Mouse (Mus musculus): Measurements from ENCODE around the gene Zfp385b. TPM values are rescaled to one million over a fixed set of nuclear protein-coding genes. Genes with fewer than 3 reads are reported as not detected.

Zfp385b gene
- total and polyA plus RNA-seq, 3 experiments: 7.3 to 8.2 (median 7.9) TPM

DNA sequence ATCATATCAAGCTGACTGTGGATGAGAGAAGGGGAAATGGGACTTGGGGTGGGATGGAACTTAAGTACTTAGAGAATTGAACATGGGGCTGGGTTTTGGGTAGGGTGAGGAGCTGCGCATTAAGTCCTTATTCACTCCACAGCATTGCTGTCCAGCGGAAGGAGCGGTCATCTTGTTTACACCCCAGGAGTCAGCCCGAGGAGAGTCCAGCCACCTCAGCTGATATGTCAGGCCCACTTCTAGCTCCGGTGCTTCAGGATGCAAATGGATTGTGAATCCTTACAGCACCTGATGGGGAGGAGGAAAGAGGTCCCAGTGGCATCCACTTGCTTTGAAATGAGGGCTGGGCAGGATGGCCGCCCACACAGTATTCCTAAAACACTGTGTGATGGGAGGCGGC is 425.6 kb downstream of the Zfp385b start:
- no peak overlapping the region for H3K9ac ChIP-seq (ENCODE audit: low read depth, low read length)
- H3K79me2 ChIP-seq (replicated peaks; ENCODE audit: control insufficient read depth, insufficient read depth, low read length): no peaks in the 10 kb centered on the region
- no peaks in the 10 kb centered on the region for H3K27me3 ChIP-seq (ENCODE audit: control insufficient read depth, insufficient read depth, low read length)
- intact Hi-C loops (cut with DNase I): no loop called here
- WGBS: 87% methylated on average over 7 of the region's 7 CpGs
- DNase-seq: no peak
- H3K4me3 ChIP-seq: no peak overlapping the region
- TF ChIP-seq EP300 (IDR thresholded peaks at IDR 0.05; ENCODE audit: insufficient read depth, low read depth, low read length) (no peak), CTCF (IDR thresholded peaks at IDR 0.05) (no peak), POLR2A (IDR thresholded peaks at IDR 0.05; ENCODE audit: insufficient read depth, low read depth, low read length) (no peak)
- no peak overlapping the region for H3K27ac ChIP-seq
- peaks cover 1% of the 10 kb centered on the region; the same call in 1 of the 2 replicates for H3K4me1 ChIP-seq (ENCODE audit: control insufficient read depth, insufficient read depth, low read length)
- no peaks in the 10 kb centered on the region for H3K36me3 ChIP-seq (ENCODE audit: control insufficient read depth, insufficient read depth, low read length)

DNA sequence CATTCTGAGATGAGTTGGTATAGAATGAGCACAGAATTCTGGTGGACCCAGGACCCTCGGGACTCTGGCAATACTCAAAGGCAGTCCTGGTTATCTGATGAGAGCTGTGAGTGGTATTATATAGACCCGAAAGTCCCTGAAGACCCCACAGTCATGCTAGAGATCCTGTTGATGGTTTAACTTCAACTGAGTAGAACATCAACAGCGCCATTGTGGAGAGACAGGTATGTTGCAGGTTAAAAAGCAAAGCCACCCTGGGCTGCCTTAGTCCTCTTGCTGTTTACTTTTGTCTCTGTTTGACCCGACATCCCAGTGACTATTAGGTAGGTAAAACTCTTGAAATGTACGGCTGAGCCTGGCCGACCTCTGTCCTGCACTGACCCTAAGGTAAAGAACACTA is 431.3 kb downstream of the Zfp385b start:
- no peak for TF ChIP-seq EP300 (IDR thresholded peaks at IDR 0.05; ENCODE audit: insufficient read depth, low read depth, low read length)
- TF ChIP-seq CTCF (IDR thresholded peaks at IDR 0.05): no peak
- TF ChIP-seq POLR2A (IDR thresholded peaks at IDR 0.05; ENCODE audit: insufficient read depth, low read depth, low read length): no peak
- no peak overlapping the region for H3K4me3 ChIP-seq
- no peak for DNase-seq
- intact Hi-C loops (cut with DNase I): no loop called here
- H3K27ac ChIP-seq: no peak overlapping the region
- H3K79me2 ChIP-seq (replicated peaks; ENCODE audit: control insufficient read depth, insufficient read depth, low read length): no peaks in the 10 kb centered on the region
- WGBS: 83% methylated on average over 6 of the region's 6 CpGs
- no peaks in the 10 kb centered on the region for H3K27me3 ChIP-seq (ENCODE audit: control insufficient read depth, insufficient read depth, low read length)
- no peaks in the 10 kb centered on the region for H3K36me3 ChIP-seq (ENCODE audit: control insufficient read depth, insufficient read depth, low read length)
- no peaks in the 10 kb centered on the region; the same call in 1 of the 2 replicates for H3K4me1 ChIP-seq (ENCODE audit: control insufficient read depth, insufficient read depth, low read length)
- H3K9ac ChIP-seq (ENCODE audit: low read depth, low read length): no peak overlapping the region

DNA sequence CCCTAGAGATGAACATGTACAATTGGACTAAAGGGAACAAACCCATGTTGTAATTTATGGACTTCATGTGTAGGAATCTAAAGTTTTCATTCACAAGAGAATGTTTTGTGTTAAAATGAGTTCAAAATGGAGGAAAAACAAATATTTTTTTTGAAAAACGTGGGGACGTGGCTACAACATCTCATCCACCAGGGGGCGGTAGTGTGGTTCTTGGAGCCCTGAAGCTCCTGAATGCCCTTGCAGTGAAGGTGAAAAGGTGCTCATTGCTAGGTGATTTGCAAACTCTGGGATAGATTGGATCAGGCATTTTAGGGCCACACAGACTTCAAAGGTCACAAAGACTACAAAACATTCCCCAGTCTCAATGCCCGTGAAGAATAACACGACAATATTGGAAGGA is 432.9 kb downstream of the Zfp385b start:
- intact Hi-C loops (cut with DNase I): loop anchor here (2.0 kb wide), 1 partner anchor 322 kb away; no protein-coding TSS in a partner anchor
- peak in 1 of 2 experiments; percentile 33 for DNase-seq
- Histone ChIP-seq H3K9ac (ENCODE audit: low read depth, low read length) (no peak overlapping the region), H3K36me3 (ENCODE audit: control insufficient read depth, insufficient read depth, low read length) (no peaks in the 10 kb centered on the region), H3K4me3 (no peak overlapping the region), H3K4me1 (ENCODE audit: control insufficient read depth, insufficient read depth, low read length) (no peaks in the 10 kb centered on the region; the same call in 1 of the 2 replicates), H3K27me3 (ENCODE audit: control insufficient read depth, insufficient read depth, low read length) (no peaks in the 10 kb centered on the region), H3K27ac (no peak overlapping the region), H3K79me2 (replicated peaks; ENCODE audit: control insufficient read depth, insufficient read depth, low read length) (no peaks in the 10 kb centered on the region)
- WGBS: 31% methylated on average over 5 of the region's 5 CpGs
- TF ChIP-seq EP300 (IDR thresholded peaks at IDR 0.05; ENCODE audit: insufficient read depth, low read depth, low read length): no peak
- no peak for TF ChIP-seq POLR2A (IDR thresholded peaks at IDR 0.05; ENCODE audit: insufficient read depth, low read depth, low read length)
- peak; percentile 76 for TF ChIP-seq CTCF (IDR thresholded peaks at IDR 0.05)

DNA sequence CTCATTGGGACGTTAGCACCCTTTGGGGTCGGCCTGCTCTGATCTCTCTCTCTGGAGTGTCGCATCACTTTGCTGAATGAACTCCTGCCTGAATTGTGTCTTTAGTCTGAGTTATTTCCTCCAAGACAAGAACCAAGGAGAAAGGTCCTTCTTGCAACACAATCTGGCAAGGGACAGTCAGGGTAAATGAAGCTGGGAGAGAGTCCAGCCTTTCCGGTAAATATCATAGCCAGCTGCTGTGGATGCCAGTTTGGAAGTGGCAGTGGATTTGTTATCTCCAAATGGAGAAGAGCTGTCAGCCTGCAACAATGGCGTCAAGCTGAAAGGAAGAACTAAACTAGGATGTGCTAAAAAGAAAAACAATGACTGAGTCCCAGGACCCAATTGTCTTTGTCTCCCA is 436.7 kb downstream of the Zfp385b start:
- peak in 1 of 2 experiments; percentile 32 for DNase-seq
- intact Hi-C loops (cut with DNase I): no loop called here
- TF ChIP-seq EP300 (IDR thresholded peaks at IDR 0.05; ENCODE audit: insufficient read depth, low read depth, low read length) (no peak), CTCF (IDR thresholded peaks at IDR 0.05) (no peak), POLR2A (IDR thresholded peaks at IDR 0.05; ENCODE audit: insufficient read depth, low read depth, low read length) (no peak)
- Histone ChIP-seq H3K4me3 (no peak overlapping the region), H3K36me3 (ENCODE audit: control insufficient read depth, insufficient read depth, low read length) (no peaks in the 10 kb centered on the region), H3K9ac (ENCODE audit: low read depth, low read length) (no peak overlapping the region), H3K27ac (no peak overlapping the region), H3K79me2 (replicated peaks; ENCODE audit: control insufficient read depth, insufficient read depth, low read length) (no peaks in the 10 kb centered on the region), H3K27me3 (ENCODE audit: control insufficient read depth, insufficient read depth, low read length) (no peaks in the 10 kb centered on the region), H3K4me1 (ENCODE audit: control insufficient read depth, insufficient read depth, low read length) (no peaks in the 10 kb centered on the region; the same call in 1 of the 2 replicates)
- 35% methylated on average over 5 of the region's 5 CpGs for WGBS

DNA sequence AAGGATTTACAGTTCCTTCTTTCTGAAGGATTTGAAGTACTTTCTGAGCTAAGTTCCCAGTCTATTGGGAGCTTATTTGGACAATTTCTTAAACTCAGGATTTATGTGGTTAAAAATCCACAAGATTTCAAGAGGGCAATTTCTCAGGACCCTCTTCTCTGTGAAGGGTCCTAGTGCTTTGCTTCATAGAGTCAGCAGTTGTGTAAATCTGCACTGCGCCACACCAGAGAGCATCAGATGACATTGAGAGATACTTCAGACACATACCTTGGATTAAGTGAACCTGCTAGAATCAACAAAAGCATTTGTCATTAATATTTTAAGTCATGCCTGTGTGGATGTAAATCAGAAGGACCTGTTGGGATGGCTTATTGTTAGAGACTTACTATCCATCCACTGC is 439.5 kb downstream of the Zfp385b start:
- intact Hi-C loops (cut with DNase I): no loop called here
- no peaks in the 10 kb centered on the region for H3K36me3 ChIP-seq (ENCODE audit: control insufficient read depth, insufficient read depth, low read length)
- no peak overlapping the region for H3K9ac ChIP-seq (ENCODE audit: low read depth, low read length)
- no peaks in the 10 kb centered on the region for H3K79me2 ChIP-seq (replicated peaks; ENCODE audit: control insufficient read depth, insufficient read depth, low read length)
- no peak for DNase-seq
- no peak overlapping the region for H3K4me3 ChIP-seq
- no peak overlapping the region for H3K27ac ChIP-seq
- H3K27me3 ChIP-seq (ENCODE audit: control insufficient read depth, insufficient read depth, low read length): no peaks in the 10 kb centered on the region
- TF ChIP-seq CTCF (IDR thresholded peaks at IDR 0.05) (no peak), POLR2A (IDR thresholded peaks at IDR 0.05; ENCODE audit: insufficient read depth, low read depth, low read length) (no peak), EP300 (IDR thresholded peaks at IDR 0.05; ENCODE audit: insufficient read depth, low read depth, low read length) (no peak)
- no peaks in the 10 kb centered on the region; the same call in 1 of the 2 replicates for H3K4me1 ChIP-seq (ENCODE audit: control insufficient read depth, insufficient read depth, low read length)
- WGBS: 98% methylated on average over 1 of the region's 1 CpGs

DNA sequence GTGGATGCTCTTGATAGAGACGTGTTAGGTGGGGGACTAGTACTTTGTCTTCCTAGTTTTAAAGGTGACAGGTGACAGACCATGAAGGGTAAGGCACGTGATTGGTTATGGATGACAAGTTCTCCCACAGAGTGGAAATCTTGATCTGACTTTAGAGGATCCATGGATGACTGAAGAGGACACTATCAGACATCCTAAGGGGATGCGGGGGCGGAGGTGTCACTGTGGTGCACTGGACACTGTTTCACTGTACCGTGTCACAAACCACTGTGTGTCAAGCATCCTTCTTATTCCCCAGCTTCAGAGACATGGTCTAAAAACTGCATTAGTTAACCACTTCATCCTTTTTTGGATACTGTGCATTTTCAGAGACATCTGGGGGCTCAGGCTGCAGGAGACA is 440.1 kb downstream of the Zfp385b start:
- intact Hi-C loops (cut with DNase I): no loop called here
- no peak for TF ChIP-seq POLR2A (IDR thresholded peaks at IDR 0.05; ENCODE audit: insufficient read depth, low read depth, low read length)
- no peak for TF ChIP-seq CTCF (IDR thresholded peaks at IDR 0.05)
- no peak for TF ChIP-seq EP300 (IDR thresholded peaks at IDR 0.05; ENCODE audit: insufficient read depth, low read depth, low read length)
- no peaks in the 10 kb centered on the region for H3K36me3 ChIP-seq (ENCODE audit: control insufficient read depth, insufficient read depth, low read length)
- DNase-seq: no peak
- no peak overlapping the region for H3K27ac ChIP-seq
- H3K4me1 ChIP-seq (ENCODE audit: control insufficient read depth, insufficient read depth, low read length): no peaks in the 10 kb centered on the region; the same call in 1 of the 2 replicates
- H3K79me2 ChIP-seq (replicated peaks; ENCODE audit: control insufficient read depth, insufficient read depth, low read length): no peaks in the 10 kb centered on the region
- H3K4me3 ChIP-seq: no peak overlapping the region
- no peaks in the 10 kb centered on the region for H3K27me3 ChIP-seq (ENCODE audit: control insufficient read depth, insufficient read depth, low read length)
- no peak overlapping the region for H3K9ac ChIP-seq (ENCODE audit: low read depth, low read length)
- WGBS: 88% methylated on average over 5 of the region's 5 CpGs
